Mouse (Mus musculus): ENCODE measurements around the gene Marc2. TPM values are rescaled to one million over a fixed set of nuclear protein-coding genes. Genes with fewer than 3 reads are reported as not detected.

The Marc2 gene
- polyA plus RNA-seq, 1 experiment: 56.9 TPM

- no peak for TF ChIP-seq MYOD1 (IDR thresholded peaks at IDR 0.05; ENCODE audit: control insufficient read depth, insufficient read length, low read depth)
- no peak for TF ChIP-seq CTCF (IDR thresholded peaks at IDR 0.05; ENCODE audit: control insufficient read depth, insufficient read depth, insufficient read length)
- no peak for TF ChIP-seq CEBPB (IDR thresholded peaks at IDR 0.05; ENCODE audit: low read depth)
- no peak for TF ChIP-seq USF1 (IDR thresholded peaks at IDR 0.05; ENCODE audit: low read depth)
- TF ChIP-seq MYOG (IDR thresholded peaks at IDR 0.05; ENCODE audit: control insufficient read depth, extremely low read depth, insufficient read length): no peak
- no peak for TF ChIP-seq FOSL1 (IDR thresholded peaks at IDR 0.05; ENCODE audit: insufficient read depth, low read length, poor library complexity, severe bottlenecking)
- TF ChIP-seq MAX (IDR thresholded peaks at IDR 0.05): no peak
- no peaks in the 10 kb centered on the region for H3K79me2 ChIP-seq (ENCODE audit: control insufficient read depth, insufficient read depth)
- H3K27me3 ChIP-seq (ENCODE audit: control insufficient read depth, insufficient read depth, insufficient read length): peaks cover 5% of the 10 kb centered on the region
- no peak overlapping the region for H3ac ChIP-seq (ENCODE audit: control insufficient read depth, insufficient read length, low read depth)
- no peaks in the 10 kb centered on the region for H3K79me3 ChIP-seq (ENCODE audit: low read depth)
- no peaks in the 10 kb centered on the region for H3K36me3 ChIP-seq (ENCODE audit: control insufficient read depth, insufficient read depth)
- H3K4me3 ChIP-seq (ENCODE audit: insufficient read depth, poor library complexity, severe bottlenecking): no peak overlapping the region
These were observed 18.1 kb upstream of the Marc2 start for GRCm38 (mm10) chr1:184864381-184864801.

- no peak overlapping the region for H3K4me3 ChIP-seq (ENCODE audit: insufficient read depth, poor library complexity, severe bottlenecking)
- no peaks in the 10 kb centered on the region for H3K79me2 ChIP-seq (ENCODE audit: control insufficient read depth, insufficient read depth)
- TF ChIP-seq MYOG (IDR thresholded peaks at IDR 0.05; ENCODE audit: control insufficient read depth, extremely low read depth, insufficient read length) (no peak), CTCF (IDR thresholded peaks at IDR 0.05; ENCODE audit: control insufficient read depth, insufficient read depth, insufficient read length) (no peak), FOSL1 (IDR thresholded peaks at IDR 0.05; ENCODE audit: insufficient read depth, low read length, poor library complexity, severe bottlenecking) (no peak), CEBPB (IDR thresholded peaks at IDR 0.05; ENCODE audit: low read depth) (no peak), USF1 (IDR thresholded peaks at IDR 0.05; ENCODE audit: low read depth) (no peak), MAX (IDR thresholded peaks at IDR 0.05) (no peak), MYOD1 (IDR thresholded peaks at IDR 0.05; ENCODE audit: control insufficient read depth, insufficient read length, low read depth) (no peak)
- no peaks in the 10 kb centered on the region for H3K79me3 ChIP-seq (ENCODE audit: low read depth)
- H3ac ChIP-seq (ENCODE audit: control insufficient read depth, insufficient read length, low read depth): no peak overlapping the region
- H3K27me3 ChIP-seq (ENCODE audit: control insufficient read depth, insufficient read depth, insufficient read length): no peaks in the 10 kb centered on the region
- no peaks in the 10 kb centered on the region for H3K36me3 ChIP-seq (ENCODE audit: control insufficient read depth, insufficient read depth)
These were observed 16.4 kb upstream of the Marc2 start for GRCm38 (mm10) chr1:184862636-184863035.

GRCm38 (mm10) chr1:184861551-184861950, 15.3 kb upstream of the Marc2 start:
- no peak overlapping the region for H3ac ChIP-seq (ENCODE audit: control insufficient read depth, insufficient read length, low read depth)
- H3K36me3 ChIP-seq (ENCODE audit: control insufficient read depth, insufficient read depth): no peaks in the 10 kb centered on the region
- no peaks in the 10 kb centered on the region for H3K79me3 ChIP-seq (ENCODE audit: low read depth)
- H3K79me2 ChIP-seq (ENCODE audit: control insufficient read depth, insufficient read depth): no peaks in the 10 kb centered on the region
- no peaks in the 10 kb centered on the region for H3K27me3 ChIP-seq (ENCODE audit: control insufficient read depth, insufficient read depth, insufficient read length)
- H3K4me3 ChIP-seq (ENCODE audit: insufficient read depth, poor library complexity, severe bottlenecking): no peak overlapping the region
- TF ChIP-seq FOSL1 (IDR thresholded peaks at IDR 0.05; ENCODE audit: insufficient read depth, low read length, poor library complexity, severe bottlenecking): peak; percentile 49
- TF ChIP-seq USF1 (IDR thresholded peaks at IDR 0.05; ENCODE audit: low read depth): no peak
- TF ChIP-seq MYOD1 (IDR thresholded peaks at IDR 0.05; ENCODE audit: control insufficient read depth, insufficient read length, low read depth): no peak
- no peak for TF ChIP-seq MYOG (IDR thresholded peaks at IDR 0.05; ENCODE audit: control insufficient read depth, extremely low read depth, insufficient read length)
- TF ChIP-seq CEBPB (IDR thresholded peaks at IDR 0.05; ENCODE audit: low read depth): no peak
- TF ChIP-seq MAX (IDR thresholded peaks at IDR 0.05): no peak
- no peak for TF ChIP-seq CTCF (IDR thresholded peaks at IDR 0.05; ENCODE audit: control insufficient read depth, insufficient read depth, insufficient read length)

- H3K36me3 ChIP-seq (ENCODE audit: control insufficient read depth, insufficient read depth): no peaks in the 10 kb centered on the region
- no peaks in the 10 kb centered on the region for H3K79me3 ChIP-seq (ENCODE audit: low read depth)
- no peaks in the 10 kb centered on the region for H3K79me2 ChIP-seq (ENCODE audit: control insufficient read depth, insufficient read depth)
- no peak overlapping the region for H3ac ChIP-seq (ENCODE audit: control insufficient read depth, insufficient read length, low read depth)
- H3K4me3 ChIP-seq (ENCODE audit: insufficient read depth, poor library complexity, severe bottlenecking): no peak overlapping the region
- TF ChIP-seq CEBPB (IDR thresholded peaks at IDR 0.05; ENCODE audit: low read depth) (no peak), FOSL1 (IDR thresholded peaks at IDR 0.05; ENCODE audit: insufficient read depth, low read length, poor library complexity, severe bottlenecking) (no peak), USF1 (IDR thresholded peaks at IDR 0.05; ENCODE audit: low read depth) (peak; percentile 2)
- no peaks in the 10 kb centered on the region for H3K27me3 ChIP-seq (ENCODE audit: control insufficient read depth, insufficient read depth, insufficient read length)
These were observed 14.0 kb upstream of the Marc2 start for GRCm38 (mm10) chr1:184860276-184860675.

GRCm38 (mm10) chr1:184858253-184858652, 12.0 kb upstream of the Marc2 start:
- no peaks in the 10 kb centered on the region for H3K27me3 ChIP-seq (ENCODE audit: control insufficient read depth, insufficient read depth, insufficient read length)
- H3K36me3 ChIP-seq (ENCODE audit: control insufficient read depth, insufficient read depth): no peaks in the 10 kb centered on the region
- H3K4me3 ChIP-seq (ENCODE audit: insufficient read depth, poor library complexity, severe bottlenecking): no peak overlapping the region
- no peaks in the 10 kb centered on the region for H3K79me3 ChIP-seq (ENCODE audit: low read depth)
- H3K79me2 ChIP-seq (ENCODE audit: control insufficient read depth, insufficient read depth): no peaks in the 10 kb centered on the region
- no peak for TF ChIP-seq MYOD1 (IDR thresholded peaks at IDR 0.05; ENCODE audit: control insufficient read depth, insufficient read length, low read depth)
- no peak for TF ChIP-seq CTCF (IDR thresholded peaks at IDR 0.05; ENCODE audit: control insufficient read depth, insufficient read depth, insufficient read length)
- TF ChIP-seq MAX (IDR thresholded peaks at IDR 0.05): no peak
- TF ChIP-seq USF1 (IDR thresholded peaks at IDR 0.05; ENCODE audit: low read depth): no peak
- no peak for TF ChIP-seq MYOG (IDR thresholded peaks at IDR 0.05; ENCODE audit: control insufficient read depth, extremely low read depth, insufficient read length)
- H3ac ChIP-seq (ENCODE audit: control insufficient read depth, insufficient read length, low read depth): no peak overlapping the region

- H3K4me3 ChIP-seq (ENCODE audit: insufficient read depth, poor library complexity, severe bottlenecking): no peak overlapping the region
- TF ChIP-seq FOSL1 (IDR thresholded peaks at IDR 0.05; ENCODE audit: insufficient read depth, low read length, poor library complexity, severe bottlenecking): no peak
- TF ChIP-seq CEBPB (IDR thresholded peaks at IDR 0.05; ENCODE audit: low read depth): no peak
- no peak for TF ChIP-seq CTCF (IDR thresholded peaks at IDR 0.05; ENCODE audit: control insufficient read depth, insufficient read depth, insufficient read length)
- no peak for TF ChIP-seq USF1 (IDR thresholded peaks at IDR 0.05; ENCODE audit: low read depth)
- no peak for TF ChIP-seq MYOG (IDR thresholded peaks at IDR 0.05; ENCODE audit: control insufficient read depth, extremely low read depth, insufficient read length)
These were observed 11.0 kb upstream of the Marc2 start for GRCm38 (mm10) chr1:184857216-184857615.

More at GRCm38 (mm10) chr1:184857216-184857615, 11.0 kb upstream of the Marc2 start:
- Histone ChIP-seq H3K79me3 (ENCODE audit: low read depth) (no peaks in the 10 kb centered on the region), H3K27me3 (ENCODE audit: control insufficient read depth, insufficient read depth, insufficient read length) (no peaks in the 10 kb centered on the region), H3ac (ENCODE audit: control insufficient read depth, insufficient read length, low read depth) (no peak overlapping the region), H3K79me2 (ENCODE audit: control insufficient read depth, insufficient read depth) (no peaks in the 10 kb centered on the region), H3K36me3 (ENCODE audit: control insufficient read depth, insufficient read depth) (no peaks in the 10 kb centered on the region)

All from C2C12 (cell line).